In genomic region chr7:127449966-127450365, GRCm38 (mm10) we compare ENCODE assay signal across 10 mouse cellular contexts. TPM values are rescaled to one million over a fixed set of nuclear protein-coding genes. Genes with fewer than 3 reads are reported as not detected.
DNase-seq lines count a peak whose midpoint lies in the region; ATAC-seq and TF ChIP-seq lines count a peak whose summit lies in the region.
"Had no signal": no experiment of that assay in that cellular context is flagged by ENCODE, and none has a peak within 500 bp of the region (broad histone marks: within the 10 kb centered on the region; RNA-seq: fewer than 3 reads in every experiment).

No protein-coding gene starts in this region.

- WGBS in heart, embryonic 15.5 days = 81% methylated on average over 7 of the region's 7 CpGs
- 82% methylated on average over 7 of the region's 7 CpGs for WGBS in hindbrain, embryonic 14.5 days
- 80% methylated on average over 7 of the region's 7 CpGs for WGBS in midbrain, embryonic 13.5 days

- no peaks in the 10 kb centered on the region for H3K9me3 ChIP-seq in heart, embryonic 15.5 days (replicated peaks)
- H3K9me3 ChIP-seq in MEL (replicated peaks; ENCODE audit: insufficient read depth, low read length) = no peaks in the 10 kb centered on the region
- H3K9me3 ChIP-seq in hindbrain, embryonic 14.5 days (ENCODE audit: control insufficient read depth, low read length) = no peaks in the 10 kb centered on the region
- H3K9me3 ChIP-seq in midbrain, embryonic 13.5 days = no peaks in the 10 kb centered on the region

- H3K4me3 ChIP-seq in heart, embryonic 15.5 days = peak overlapping the region; percentile 67
- H3K4me3 ChIP-seq in MEL (ENCODE audit: control insufficient read depth in 1 of 2, insufficient read depth in 1 of 2, low read depth in 2 of 2, low read length in 2 of 2) = peak overlapping the region; percentile 93 to 94
- peak overlapping the region; percentile 81 for H3K4me3 ChIP-seq in hindbrain, embryonic 14.5 days (replicated peaks; ENCODE audit: low read length)
- peak overlapping the region; percentile 90 for H3K4me3 ChIP-seq in midbrain, embryonic 13.5 days (replicated peaks)

- no peak for TF ChIP-seq EP300 in MEL (IDR thresholded peaks at IDR 0.05; ENCODE audit: low read depth in 1 of 2, low read length in 2 of 2)

- peak overlapping the region; percentile 35; the same call in 1 of the 2 replicates for H3K9ac ChIP-seq in heart, embryonic 15.5 days
- peak overlapping the region; percentile 85 for H3K9ac ChIP-seq in MEL (ENCODE audit: control insufficient read depth, low read depth, low read length, poor library complexity, severe bottlenecking)
- peak overlapping the region; percentile 92 for H3K9ac ChIP-seq in hindbrain, embryonic 14.5 days
- peak overlapping the region; percentile 75 for H3K9ac ChIP-seq in midbrain, embryonic 13.5 days (replicated peaks)

- TF ChIP-seq CTCF in MEL (IDR thresholded peaks at IDR 0.05 in 2 of 3, conservative IDR thresholded peaks at IDR 0.05 in 1 of 3; ENCODE audit: control insufficient read depth in 1 of 3, insufficient read depth in 1 of 3, low read depth in 2 of 3, low read length in 3 of 3, poor library complexity in 1 of 3, severe bottlenecking in 1 of 3) = no peak

- H3K4me2 ChIP-seq in heart, embryonic 15.5 days = peak overlapping the region; percentile 74
- peak overlapping the region; percentile 62 for H3K4me2 ChIP-seq in hindbrain, embryonic 14.5 days (replicated peaks)
- H3K4me2 ChIP-seq in midbrain, embryonic 13.5 days (replicated peaks) = peak overlapping the region; percentile 87

- no peak for ATAC-seq in heart, embryonic 15.5 days (replicated peaks; ENCODE audit: insufficient number of reproducible peaks, insufficient read depth, low FRiP score, low read depth)
- ATAC-seq in hindbrain, embryonic 14.5 days (ENCODE audit: low FRiP score) = no peak
- no peak for ATAC-seq in midbrain, embryonic 13.5 days

- H3K79me2 ChIP-seq in MEL (ENCODE audit: control insufficient read depth, insufficient read depth, low read length, poor library complexity) = peaks cover 35% of the 10 kb centered on the region

- H3K27me3 ChIP-seq in heart, embryonic 15.5 days = no peaks in the 10 kb centered on the region
- no peaks in the 10 kb centered on the region for H3K27me3 ChIP-seq in MEL (ENCODE audit: control insufficient read depth in 1 of 2, insufficient read depth in 2 of 2, low read length in 2 of 2)
- no peaks in the 10 kb centered on the region for H3K27me3 ChIP-seq in hindbrain, embryonic 14.5 days (ENCODE audit: control insufficient read depth, insufficient read depth, low read length)
- no peaks in the 10 kb centered on the region for H3K27me3 ChIP-seq in midbrain, embryonic 13.5 days

- no peak for DNase-seq in heart, adult 9 months (ENCODE audit: low spot score in 2 of 2)
- no peak for DNase-seq in MEL (ENCODE audit: low read depth, low spot score)
- DNase-seq in hindbrain, embryonic 14.5 days (ENCODE audit: low spot score) = no peak
- no peak for DNase-seq in B cell, adult 2 months
- no peak for DNase-seq in adrenal gland, adult 2 months
- no peak for DNase-seq in frontal cortex, postnatal 36 days (ENCODE audit: low spot score in 2 of 2)
- DNase-seq: cerebellum, postnatal 25 days; retina, postnatal 1 day had no signal

- TF ChIP-seq RAD21 in MEL (IDR thresholded peaks at IDR 0.05; ENCODE audit: low read depth, low read length) = no peak

- H3K4me1 ChIP-seq in heart, embryonic 15.5 days (replicated peaks) = peaks cover 35% of the 10 kb centered on the region
- peaks cover 0 to 22% of the 10 kb centered on the region in 2 experiments; a peak in 2 of 4 replicates for H3K4me1 ChIP-seq in MEL (ENCODE audit: control insufficient read depth in 1 of 2, insufficient read depth in 2 of 2, low read length in 2 of 2)
- H3K4me1 ChIP-seq in hindbrain, embryonic 14.5 days (replicated peaks; ENCODE audit: control insufficient read depth, insufficient read depth, low read length) = peaks cover 43% of the 10 kb centered on the region
- H3K4me1 ChIP-seq in midbrain, embryonic 13.5 days (replicated peaks) = peaks cover 52% of the 10 kb centered on the region

- TF ChIP-seq POLR2A in MEL (IDR thresholded peaks at IDR 0.05; ENCODE audit: control insufficient read depth in 1 of 2, insufficient read depth in 1 of 2, low read depth in 1 of 2, low read length in 2 of 2, poor library complexity in 1 of 2) = no peak

- H3K27ac ChIP-seq in heart, embryonic 15.5 days = no peak overlapping the region
- no peak overlapping the region for H3K27ac ChIP-seq in MEL (ENCODE audit: control insufficient read depth, low read depth, low read length)
- H3K27ac ChIP-seq in hindbrain, embryonic 14.5 days = peak overlapping the region; percentile 95
- peak overlapping the region; percentile 96; the same call in 1 of the 2 replicates for H3K27ac ChIP-seq in midbrain, embryonic 13.5 days

- H3K36me3 ChIP-seq in heart, embryonic 15.5 days = peaks cover 9% of the 10 kb centered on the region
- H3K36me3 ChIP-seq in MEL (ENCODE audit: control insufficient read depth in 1 of 2, insufficient read depth in 2 of 2, low read length in 2 of 2) = peaks cover 0 to 19% of the 10 kb centered on the region in 2 experiments; a peak in 2 of 4 replicates
- peaks cover 22% of the 10 kb centered on the region for H3K36me3 ChIP-seq in hindbrain, embryonic 14.5 days (replicated peaks; ENCODE audit: control insufficient read depth, insufficient read depth)
- peaks cover 38% of the 10 kb centered on the region for H3K36me3 ChIP-seq in midbrain, embryonic 13.5 days

TF ChIP-seq in MEL, 35 proteins besides CTCF, POLR2A, EP300 and RAD21:
- no peak for TF ChIP-seq GATA1 (IDR thresholded peaks at IDR 0.05; ENCODE audit: low read depth, low read length)
- no peak for TF ChIP-seq USF2 (IDR thresholded peaks at IDR 0.05; ENCODE audit: borderline replicate concordance in 1 of 2, insufficient read depth in 1 of 2, low read depth in 1 of 2, low read length in 2 of 2)
- no peak for TF ChIP-seq ZC3H11A (IDR thresholded peaks at IDR 0.05; ENCODE audit: low read depth, low read length)
- no peak for TF ChIP-seq MXI1 (IDR thresholded peaks at IDR 0.05; ENCODE audit: low read depth, low read length)
- TF ChIP-seq ELF1 (IDR thresholded peaks at IDR 0.05; ENCODE audit: low read depth, low read length) = no peak
- no peak for TF ChIP-seq MYB (IDR thresholded peaks at IDR 0.05; ENCODE audit: low read depth, low read length)
- TF ChIP-seq KAT2A (conservative IDR thresholded peaks at IDR 0.05; ENCODE audit: low read depth, low read length) = no peak

RNA-seq across cellular contexts. Expression of gene Zfp689, which starts 1.0 kb away (rescaled TPM):
- polyA plus RNA-seq in heart, embryonic 15.5 days (2015; fragmentation: Nextera tagmentation; extraction: Ambion mirVana) = 3.9 and 5.6 TPM in 2 replicates
- 4.0 and 4.9 TPM in 2 replicates for total RNA-seq in MEL (2012; rRNA removed)
- 1 to 10 TPM in 1 of 2 experiments, not detected in 1; 7.2 TPM for polyA plus RNA-seq in MEL (2012; ENCODE audit: insufficient read depth in 1 of 2, insufficient read length in 2 of 2, low read depth in 1 of 2, low replicate concordance in 2 of 2, missing spikeins in 1 of 2)
- polyA plus RNA-seq in hindbrain, embryonic 14.5 days (2014; fragmentation: Nextera tagmentation; extraction: Ambion mirVana) = 12.9 and 14.0 TPM in 2 replicates
- 16.1 and 16.3 TPM in 2 replicates for polyA plus RNA-seq in midbrain, embryonic 13.5 days (2015; fragmentation: Nextera tagmentation; extraction: Ambion mirVana)
- total RNA-seq in adrenal gland, adult 2 months (2021) = 1 to 10 TPM; 3.9 to 4.6 TPM
- polyA plus RNA-seq in adrenal gland, adult 2 months (2012; rRNA removed) = 7.0 and 7.1 TPM in 2 replicates

RNA-seq across cellular contexts. Expression of gene Prr14, which starts 9.4 kb away (rescaled TPM):
- polyA plus RNA-seq in heart, embryonic 15.5 days (2015; fragmentation: Nextera tagmentation; extraction: Ambion mirVana) = 27.7 and 32.6 TPM in 2 replicates
- total RNA-seq in MEL (2012; rRNA removed) = 10.8 and 11.7 TPM in 2 replicates
- 10 to 100 TPM in 1 of 2 experiments, not detected in 1; 45.9 TPM for polyA plus RNA-seq in MEL (2012; ENCODE audit: insufficient read depth in 1 of 2, insufficient read length in 2 of 2, low read depth in 1 of 2, low replicate concordance in 2 of 2, missing spikeins in 1 of 2)
- 36.1 and 37.5 TPM in 2 replicates for polyA plus RNA-seq in hindbrain, embryonic 14.5 days (2014; fragmentation: Nextera tagmentation; extraction: Ambion mirVana)
- 47.5 and 52.3 TPM in 2 replicates for polyA plus RNA-seq in midbrain, embryonic 13.5 days (2015; fragmentation: Nextera tagmentation; extraction: Ambion mirVana)
- total RNA-seq in adrenal gland, adult 2 months (2021) = 10 to 100 TPM; 49.0 to 56.8 TPM
- polyA plus RNA-seq in adrenal gland, adult 2 months (2012; rRNA removed) = 73.2 and 87.0 TPM in 2 replicates

RNA-seq across cellular contexts. Expression of gene Zfp688, which starts 28.1 kb away (rescaled TPM):
- polyA plus RNA-seq in heart, embryonic 15.5 days (2015; fragmentation: Nextera tagmentation; extraction: Ambion mirVana) = 12.0 and 15.6 TPM in 2 replicates
- total RNA-seq in MEL (2012; rRNA removed) = 8.6 and 11.1 TPM in 2 replicates
- 10 to 100 TPM in 1 of 2 experiments, not detected in 1; 18.1 TPM for polyA plus RNA-seq in MEL (2012; ENCODE audit: insufficient read depth in 1 of 2, insufficient read length in 2 of 2, low read depth in 1 of 2, low replicate concordance in 2 of 2, missing spikeins in 1 of 2)
- 25.6 and 31.6 TPM in 2 replicates for polyA plus RNA-seq in hindbrain, embryonic 14.5 days (2014; fragmentation: Nextera tagmentation; extraction: Ambion mirVana)
- 34.8 and 35.6 TPM in 2 replicates for polyA plus RNA-seq in midbrain, embryonic 13.5 days (2015; fragmentation: Nextera tagmentation; extraction: Ambion mirVana)
- total RNA-seq in adrenal gland, adult 2 months (2021) = 10 to 100 TPM; 13.3 to 15.3 TPM
- polyA plus RNA-seq in adrenal gland, adult 2 months (2012; rRNA removed) = 30.2 and 33.8 TPM in 2 replicates

RNA-seq across cellular contexts. Expression of gene Fbrs, which starts 29.0 kb away (rescaled TPM):
- 7.0 and 9.0 TPM in 2 replicates for polyA plus RNA-seq in heart, embryonic 15.5 days (2015; fragmentation: Nextera tagmentation; extraction: Ambion mirVana)
- total RNA-seq in MEL (2012; rRNA removed) = 7.5 TPM in 2 replicates
- 10 to 100 TPM in 1 of 2 experiments, not detected in 1; 53.3 TPM for polyA plus RNA-seq in MEL (2012; ENCODE audit: insufficient read depth in 1 of 2, insufficient read length in 2 of 2, low read depth in 1 of 2, low replicate concordance in 2 of 2, missing spikeins in 1 of 2)
- 13.6 and 15.3 TPM in 2 replicates for polyA plus RNA-seq in hindbrain, embryonic 14.5 days (2014; fragmentation: Nextera tagmentation; extraction: Ambion mirVana)
- 11.7 and 14.9 TPM in 2 replicates for polyA plus RNA-seq in midbrain, embryonic 13.5 days (2015; fragmentation: Nextera tagmentation; extraction: Ambion mirVana)
- total RNA-seq in adrenal gland, adult 2 months (2021) = 10 to 100 TPM; 54.8 to 90.7 TPM
- polyA plus RNA-seq in adrenal gland, adult 2 months (2012; rRNA removed) = 46.0 and 57.8 TPM in 2 replicates

RNA-seq across cellular contexts. Expression of gene Zfp764, which starts 43.3 kb away (rescaled TPM):
- polyA plus RNA-seq in heart, embryonic 15.5 days (2015; fragmentation: Nextera tagmentation; extraction: Ambion mirVana) = 4.8 and 6.3 TPM in 2 replicates
- total RNA-seq in MEL (2012; rRNA removed) = 3.7 and 4.1 TPM in 2 replicates
- polyA plus RNA-seq in MEL (2012; ENCODE audit: insufficient read depth in 1 of 2, insufficient read length in 2 of 2, low read depth in 1 of 2, low replicate concordance in 2 of 2, missing spikeins in 1 of 2) = 1 to 10 TPM in 1 of 2 experiments, not detected in 1; 3.1 TPM
- polyA plus RNA-seq in hindbrain, embryonic 14.5 days (2014; fragmentation: Nextera tagmentation; extraction: Ambion mirVana) = 4.2 and 5.3 TPM in 2 replicates
- polyA plus RNA-seq in midbrain, embryonic 13.5 days (2015; fragmentation: Nextera tagmentation; extraction: Ambion mirVana) = 5.1 and 5.2 TPM in 2 replicates
- total RNA-seq in adrenal gland, adult 2 months (2021) = 1 to 10 TPM; 5.0 to 8.1 TPM
- polyA plus RNA-seq in adrenal gland, adult 2 months (2012; rRNA removed) = 4.1 and 4.5 TPM in 2 replicates

Comparison
In these comparisons a context has a peak if more than half of its experiments do, and no peak if none do; other contexts are left out.
1. H3K27ac ChIP-seq: peak in hindbrain, embryonic 14.5 days (single experiment) and midbrain, embryonic 13.5 days (single experiment); none in heart, embryonic 15.5 days (single experiment) and MEL (single experiment).
2. H3K9ac ChIP-seq: peak in every context shown above with its lines; median percentile 92 in hindbrain, embryonic 14.5 days; 85 in MEL; 75 in midbrain, embryonic 13.5 days; 35 in heart, embryonic 15.5 days.
3. Peak in every context shown above with its lines, with median percentiles within 50 percentile points of each other: H3K4me2 ChIP-seq and H3K4me3 ChIP-seq.